Mouse (Mus musculus) spleen, adult 2 months (tissue): ENCODE data around the gene Shisal2a.

Experiments used
- CTCF ChIP-seq: fragments of 200-500 bp; IDR thresholded peaks from 2 replicates; pipeline ENCODE4 v1.5.1; 2011; ENCODE audit warnings: mild to moderate bottlenecking, inconsistent platforms; ENCODE audit not compliant: insufficient read depth, insufficient read length, insufficient replicate concordance; ENCODE audit errors: extremely low read depth
- POLR2A ChIP-seq: fragments of 200-500 bp; IDR thresholded peaks from 2 replicates; pipeline ENCODE4 v1.6.1; 2011; ENCODE audit warnings: low read depth, low read length, inconsistent platforms

DNA sequence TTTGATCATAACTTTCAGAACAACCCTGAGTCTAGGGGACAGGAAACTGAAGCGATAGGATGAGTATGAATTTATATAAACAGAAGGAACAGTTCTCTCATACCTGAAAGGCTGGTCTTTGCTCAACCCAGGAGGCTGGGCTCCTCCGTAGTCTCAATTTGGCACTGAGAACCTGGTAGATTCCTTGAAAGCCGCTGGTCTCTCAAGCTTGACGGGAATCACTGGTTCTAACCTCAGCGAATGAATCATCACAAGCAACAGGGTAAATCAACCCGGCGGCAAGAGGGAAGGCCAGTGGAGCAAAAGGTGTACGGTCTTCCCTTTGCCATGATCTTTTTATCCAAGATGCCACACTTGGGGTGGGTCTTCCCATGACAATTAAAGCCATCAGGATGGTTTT lies 25.7 kb downstream of the Shisal2a start:
- no peak for TF ChIP-seq CTCF
- no peak for TF ChIP-seq POLR2A
